Mouse (Mus musculus) Patski (cell line): ENCODE measurements around the gene Cwc25. TPM values are rescaled to one million over a fixed set of nuclear protein-coding genes. Genes with fewer than 3 reads are reported as not detected.

Experiments
- ATAC-seq: fragments of 100-300 bp; one replicate; pipeline ENCODE4 v1.8.0; 2021
- CTCF ChIA-PET: fragments of 350-600 bp; sonication (Branson Sonifier 250); formaldehyde crosslinking; loops from one replicate; lab custom pipeline; 2022; ENCODE audit warnings: inconsistent platforms; lab: Charles Lee
- POLR2A ChIA-PET: fragments of 350-600 bp; sonication (Branson Sonifier 250); formaldehyde crosslinking; loops from one replicate; lab custom pipeline; 2022; ENCODE audit warnings: antibody characterized with exemption, inconsistent platforms; lab: Charles Lee
- DNase-seq: peaks from one replicate; pipeline ENCODE4 v3.0.0-alpha.2; 2011; ENCODE audit warnings: low read depth, low spot score
- H3K27me3 ChIP-seq: fragments of 371-371 bp; one replicate; pipeline ENCODE4 v1.5.1; 2021
- CTCF ChIP-seq: fragments of 100-300 bp; IDR thresholded peaks from one replicate; pipeline ENCODE4 v1.5.1; 2021
- in situ Hi-C: fragments of 300-500 bp; cut with MboI; formaldehyde crosslinking; loops from 3 replicates; pipeline ENCODE4 v1.11.1; 2018; ENCODE audit warnings: low pct_unique_long_range_greater_than_20kb, mixed read lengths
- polyA plus RNA-seq: library from polyadenylated mRNA; unstranded; gene quantifications from one replicate; pipeline ENCODE4 v1.2.3, GENCODE M21; 2021

Gene Cwc25
- polyA plus RNA-seq, 1 experiment from 2014 or later, result 20.1 TPM

GRCm38 (mm10) chr11:97809235-97810121 lies 43.1 kb upstream of the Cwc25 start:
- TF ChIP-seq CTCF, result no peak
- H3K27me3 ChIP-seq, result no peaks in the 10 kb centered on the region
- in situ Hi-C loops, result no loop called here
- CTCF ChIA-PET, result interaction anchor here (7.5 kb wide), 1 partner anchor 8 kb away, joined by 32 read pairs; no protein-coding TSS in a partner anchor
- ATAC-seq (no peak), DNase-seq (no peak)
- POLR2A ChIA-PET, result interaction anchor here (1.0 to 15.1 kb wide), 4 partner anchors 9 to 19 kb away, joined by 3 to 133 read pairs (median 6); partner anchors contain the start of gene Lasp1

GRCm38 (mm10) chr11:97808621-97809234 lies 42.4 kb upstream of the Cwc25 start:
- no peak for TF ChIP-seq CTCF
- in situ Hi-C loops, result no loop called here
- ChIA-PET CTCF (interaction anchor here (1.4 kb wide), 1 partner anchor 12 kb away, joined by 3 read pairs; no protein-coding TSS in a partner anchor), POLR2A (interaction anchor here (1.0 to 15.1 kb wide), 4 partner anchors 9 to 20 kb away, joined by 3 to 133 read pairs (median 6); partner anchors contain the start of gene Lasp1)
- no peaks in the 10 kb centered on the region for H3K27me3 ChIP-seq
- no peak for DNase-seq
- no peak for ATAC-seq

- CTCF ChIA-PET, result interaction anchor here (1.4 kb wide), 1 partner anchor 11 kb away, joined by 3 read pairs; no protein-coding TSS in a partner anchor
- POLR2A ChIA-PET, result interaction anchor here (0.7 to 15.1 kb wide), 7 partner anchors 8 to 1511 kb away, joined by 3 to 133 read pairs (median 4); partner anchors contain the start of gene Lasp1
- DNase-seq, result no peak
- ATAC-seq, result no peak
- no peak for TF ChIP-seq CTCF
- no peaks in the 10 kb centered on the region for H3K27me3 ChIP-seq
- in situ Hi-C loops, result no loop called here
These were observed 41.7 kb upstream of the Cwc25 start for GRCm38 (mm10) chr11:97808093-97808492.

- no peaks in the 10 kb centered on the region for H3K27me3 ChIP-seq
- ChIA-PET CTCF (interaction anchor here (1.4 kb wide), 1 partner anchor 11 kb away, joined by 3 read pairs; no protein-coding TSS in a partner anchor), POLR2A (interaction anchor here (0.7 to 15.1 kb wide), 7 partner anchors 8 to 1511 kb away, joined by 3 to 133 read pairs (median 4); partner anchors contain the start of gene Lasp1)
- no peak for ATAC-seq
- no peak for TF ChIP-seq CTCF
- in situ Hi-C loops, result no loop called here
- no peak for DNase-seq
These were observed 41.3 kb upstream of the Cwc25 start for GRCm38 (mm10) chr11:97807626-97808025.

- in situ Hi-C loops, result no loop called here
- H3K27me3 ChIP-seq, result no peaks in the 10 kb centered on the region
- TF ChIP-seq CTCF, result no peak
- POLR2A ChIA-PET, result interaction anchor here (0.9 to 1.1 kb wide), 2 partner anchors 11 to 150 kb away, joined by 3 read pairs; no protein-coding TSS in a partner anchor
- DNase-seq, result no peak
- CTCF ChIA-PET, result interaction anchor here (0.9 kb wide), 1 partner anchor 10 kb away, joined by 3 read pairs; no protein-coding TSS in a partner anchor
- ATAC-seq, result no peak
These were observed 40.2 kb upstream of the Cwc25 start for GRCm38 (mm10) chr11:97806613-97806964.

GRCm38 (mm10) chr11:97805662-97806612 lies 39.6 kb upstream of the Cwc25 start:
- in situ Hi-C loops, result no loop called here
- ChIA-PET POLR2A (interaction anchor here (0.6 to 1.4 kb wide), 5 partner anchors 8 to 359 kb away, joined by 3 to 6 read pairs (median 4); no protein-coding TSS in a partner anchor), CTCF (interaction anchor here (1.0 kb wide), 1 partner anchor 22 kb away, joined by 3 read pairs; no protein-coding TSS in a partner anchor)
- H3K27me3 ChIP-seq, result no peaks in the 10 kb centered on the region
- ATAC-seq (no peak), DNase-seq (no peak)
- TF ChIP-seq CTCF, result no peak

- CTCF ChIA-PET, result interaction anchor here (1.0 kb wide), 1 partner anchor 23 kb away, joined by 3 read pairs; no protein-coding TSS in a partner anchor
- POLR2A ChIA-PET, result interaction anchor here (0.6 to 1.4 kb wide), 5 partner anchors 8 to 358 kb away, joined by 3 to 6 read pairs (median 4); no protein-coding TSS in a partner anchor
- no peak for ATAC-seq
- H3K27me3 ChIP-seq, result no peaks in the 10 kb centered on the region
- DNase-seq, result no peak
- in situ Hi-C loops, result no loop called here
- no peak for TF ChIP-seq CTCF
These were observed 38.7 kb upstream of the Cwc25 start for GRCm38 (mm10) chr11:97804841-97805661.

GRCm38 (mm10) chr11:97803847-97804246 lies 37.5 kb upstream of the Cwc25 start:
- DNase-seq, result no peak
- ATAC-seq, result no peak
- TF ChIP-seq CTCF, result no peak
- H3K27me3 ChIP-seq, result no peaks in the 10 kb centered on the region
- CTCF ChIA-PET, result no interaction called here
- in situ Hi-C loops, result no loop called here
- POLR2A ChIA-PET, result interaction anchor here (0.8 kb wide), 1 partner anchor 10 kb away, joined by 4 read pairs; no protein-coding TSS in a partner anchor
